Mouse (Mus musculus): ENCODE measurements at regions not wholly inside any gene's neighbourhood (a gene's known extent, or its start where the extent isn't known, plus 50 kb on each side); places are given as distances from the start of the nearest gene placed in this dataset.
"Not testable (repeated sequence)": the region's sequence is repeated elsewhere in the genome, so short reads cannot be mapped to it uniquely, and the experiment has no call there.

DNA sequence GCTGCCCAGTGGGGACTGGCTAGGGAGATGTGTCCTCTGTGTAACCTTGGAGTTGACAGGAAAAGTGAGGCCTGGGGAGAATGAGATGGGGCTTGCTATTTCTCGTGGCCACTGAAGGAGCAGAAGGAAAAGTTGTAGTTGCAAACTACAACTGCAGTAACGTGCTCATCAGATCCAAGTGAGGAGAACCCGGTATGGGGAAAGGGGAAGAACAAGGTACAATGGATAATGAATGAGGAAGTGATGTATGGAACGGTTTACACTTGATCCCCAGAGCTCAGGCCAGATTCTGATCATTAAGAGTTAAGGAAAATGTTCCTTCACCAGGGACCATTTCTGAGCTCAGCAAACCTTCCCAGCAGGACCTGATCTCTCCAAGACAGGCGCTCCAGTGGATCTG lies 92.6 kb downstream of the Phlda1 start:
- no peak for ATAC-seq (ENCODE audit: insufficient number of reproducible peaks, insufficient read depth, low FRiP score, low read depth)
- peaks cover 27% of the 10 kb centered on the region for H3K4me1 ChIP-seq (ENCODE audit: control insufficient read depth, insufficient read depth, low read length)
- H3K9me3 ChIP-seq (ENCODE audit: control insufficient read depth, low read depth, low read length), result no peaks in the 10 kb centered on the region
- no peak overlapping the region; the same call in 1 of the 2 replicates for H3K27ac ChIP-seq (ENCODE audit: low read length)
- H3K36me3 ChIP-seq (ENCODE audit: control insufficient read depth, insufficient read depth, low read length), result no peaks in the 10 kb centered on the region
- no peak overlapping the region for H3K4me2 ChIP-seq (replicated peaks; ENCODE audit: low read depth, low read length)
- no peaks in the 10 kb centered on the region for H3K27me3 ChIP-seq (ENCODE audit: control insufficient read depth, insufficient read depth, low read length)
- H3K4me3 ChIP-seq (ENCODE audit: low read depth, low read length), result no peak overlapping the region
- 79% methylated on average over 5 of the region's 5 CpGs for WGBS
- H3K9ac ChIP-seq (replicated peaks; ENCODE audit: low read depth, low read length), result no peak overlapping the region

- H3K4me3 ChIP-seq (ENCODE audit: low read depth, low read length), result no peak overlapping the region
- WGBS, result 48% methylated on average over 10 of the region's 10 CpGs
- H3K4me1 ChIP-seq (ENCODE audit: control insufficient read depth, insufficient read depth, low read length), result peaks cover 27% of the 10 kb centered on the region
- H3K9ac ChIP-seq (replicated peaks; ENCODE audit: low read depth, low read length), result no peak overlapping the region
- H3K36me3 ChIP-seq (ENCODE audit: control insufficient read depth, insufficient read depth, low read length), result no peaks in the 10 kb centered on the region
- ATAC-seq (ENCODE audit: insufficient number of reproducible peaks, insufficient read depth, low FRiP score, low read depth), result peak; percentile 15
- 0 out of 2 replicates have a peak overlapping the region, but pooled peaks have one; percentile 11 for H3K4me2 ChIP-seq (replicated peaks; ENCODE audit: low read depth, low read length)
- peak overlapping the region; percentile 83; the same call in 1 of the 2 replicates for H3K27ac ChIP-seq (ENCODE audit: low read length)
- H3K27me3 ChIP-seq (ENCODE audit: control insufficient read depth, insufficient read depth, low read length), result no peaks in the 10 kb centered on the region
- no peaks in the 10 kb centered on the region for H3K9me3 ChIP-seq (ENCODE audit: control insufficient read depth, low read depth, low read length)
These were observed 93.5 kb downstream of the Phlda1 start for GRCm38 (mm10) chr10:111599297-111600250.

DNA sequence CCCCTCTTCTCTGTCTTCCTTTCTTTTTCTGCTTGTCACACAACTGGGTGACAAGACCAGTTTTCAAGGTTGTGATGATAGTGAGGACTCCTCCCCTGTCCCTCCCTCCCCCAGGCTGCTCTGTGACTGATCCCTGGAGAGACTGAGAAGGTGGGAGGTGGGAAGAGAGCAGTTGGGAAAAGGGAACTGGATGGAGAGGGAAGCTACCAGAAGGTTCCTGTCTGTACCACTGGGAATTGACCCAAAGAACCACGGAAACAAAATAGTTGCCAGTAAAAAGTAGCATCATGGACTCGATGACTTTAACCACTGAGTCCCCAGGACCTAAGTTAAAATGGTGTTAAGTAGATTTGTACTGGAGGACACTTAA lies 94.2 kb downstream of the Phlda1 start:
- ATAC-seq (ENCODE audit: insufficient number of reproducible peaks, insufficient read depth, low FRiP score, low read depth), result 0 out of 2 replicates have a peak, but pooled peaks have one; percentile 21
- Histone ChIP-seq H3K4me3 (ENCODE audit: low read depth, low read length) (no peak overlapping the region), H3K4me1 (ENCODE audit: control insufficient read depth, insufficient read depth, low read length) (peaks cover 27% of the 10 kb centered on the region), H3K27me3 (ENCODE audit: control insufficient read depth, insufficient read depth, low read length) (no peaks in the 10 kb centered on the region), H3K27ac (ENCODE audit: low read length) (peak overlapping the region; percentile 83; the same call in 1 of the 2 replicates), H3K4me2 (replicated peaks; ENCODE audit: low read depth, low read length) (0 out of 2 replicates have a peak overlapping the region, but pooled peaks have one; percentile 11), H3K9ac (replicated peaks; ENCODE audit: low read depth, low read length) (no peak overlapping the region; the same call in 1 of the 2 replicates), H3K36me3 (ENCODE audit: control insufficient read depth, insufficient read depth, low read length) (no peaks in the 10 kb centered on the region), H3K9me3 (ENCODE audit: control insufficient read depth, low read depth, low read length) (no peaks in the 10 kb centered on the region)
- WGBS, result 30% methylated on average over 2 of the region's 2 CpGs

DNA sequence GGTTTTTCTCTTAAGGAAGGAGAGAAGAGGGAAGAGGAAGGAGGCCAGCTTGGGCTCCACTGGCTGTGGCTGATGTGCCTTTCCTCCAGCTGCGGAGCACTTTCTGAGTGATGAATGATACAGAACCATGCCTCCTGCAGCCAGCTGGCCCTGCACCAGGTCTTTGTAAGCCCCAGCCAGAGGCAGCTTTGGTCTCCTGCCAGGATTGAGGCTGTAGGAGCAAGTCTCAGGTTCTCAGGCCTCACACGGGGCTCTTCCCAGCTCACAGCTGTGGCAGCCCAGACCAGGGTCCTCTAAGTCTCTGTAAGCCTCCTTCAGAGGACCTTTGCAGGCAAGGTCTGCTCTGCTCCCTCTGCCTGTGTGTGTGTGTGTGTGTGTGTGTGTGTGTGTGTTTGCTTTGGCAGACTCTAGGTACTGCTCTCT lies 94.6 kb downstream of the Phlda1 start:
- H3K36me3 ChIP-seq (ENCODE audit: control insufficient read depth, insufficient read depth, low read length), result no peaks in the 10 kb centered on the region
- no peaks in the 10 kb centered on the region for H3K9me3 ChIP-seq (ENCODE audit: control insufficient read depth, low read depth, low read length)
- no peak overlapping the region for H3K4me3 ChIP-seq (ENCODE audit: low read depth, low read length)
- no peak overlapping the region for H3K9ac ChIP-seq (replicated peaks; ENCODE audit: low read depth, low read length)
- ATAC-seq (ENCODE audit: insufficient number of reproducible peaks, insufficient read depth, low FRiP score, low read depth), result peak; percentile 90
- H3K27me3 ChIP-seq (ENCODE audit: control insufficient read depth, insufficient read depth, low read length), result no peaks in the 10 kb centered on the region
- H3K27ac ChIP-seq (ENCODE audit: low read length), result peak overlapping the region; percentile 83
- no peak overlapping the region for H3K4me2 ChIP-seq (replicated peaks; ENCODE audit: low read depth, low read length)
- WGBS, result 3% methylated on average over 2 of the region's 2 CpGs
- peaks cover 22% of the 10 kb centered on the region for H3K4me1 ChIP-seq (ENCODE audit: control insufficient read depth, insufficient read depth, low read length)

GRCm38 (mm10) chr10:111603166-111603565 lies 97.1 kb downstream of the Phlda1 start:
- no peaks in the 10 kb centered on the region for H3K27me3 ChIP-seq (ENCODE audit: control insufficient read depth, insufficient read depth, low read length)
- H3K4me3 ChIP-seq (ENCODE audit: low read depth, low read length), result no peak overlapping the region
- no peak overlapping the region for H3K4me2 ChIP-seq (replicated peaks; ENCODE audit: low read depth, low read length)
- ATAC-seq (ENCODE audit: insufficient number of reproducible peaks, insufficient read depth, low FRiP score, low read depth), result no peak
- 97% methylated on average over 1 of the region's 1 CpGs for WGBS
- H3K36me3 ChIP-seq (ENCODE audit: control insufficient read depth, insufficient read depth, low read length), result no peaks in the 10 kb centered on the region
- H3K9me3 ChIP-seq (ENCODE audit: control insufficient read depth, low read depth, low read length), result no peaks in the 10 kb centered on the region
- H3K27ac ChIP-seq (ENCODE audit: low read length), result no peak overlapping the region
- H3K4me1 ChIP-seq (ENCODE audit: control insufficient read depth, insufficient read depth, low read length), result peaks cover 19% of the 10 kb centered on the region
- H3K9ac ChIP-seq (replicated peaks; ENCODE audit: low read depth, low read length), result no peak overlapping the region

DNA sequence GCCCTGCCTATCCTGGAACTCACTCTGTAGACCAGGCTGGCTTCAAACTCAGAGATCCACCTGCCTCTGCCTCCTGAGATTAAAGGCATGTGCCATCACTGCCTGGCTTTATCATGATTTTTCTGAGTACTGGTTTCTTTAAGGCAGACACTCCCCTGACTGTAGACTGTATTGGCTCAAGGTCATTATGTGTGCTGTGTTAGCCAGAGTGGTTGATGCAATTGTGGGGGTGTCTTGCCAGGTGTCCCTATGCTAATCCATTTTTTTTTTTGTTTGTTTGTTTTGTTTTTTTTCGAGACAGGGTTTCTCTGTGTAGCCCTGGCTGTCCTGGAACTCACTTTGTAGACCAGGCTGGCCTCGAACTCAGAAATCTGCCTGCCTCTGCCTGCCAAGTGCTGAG lies 101.3 kb downstream of the Phlda1 start:
- WGBS, result 72% methylated on average over 2 of the region's 2 CpGs
- H3K9ac ChIP-seq (replicated peaks; ENCODE audit: low read depth, low read length); H3K27ac ChIP-seq (ENCODE audit: low read length); H3K9me3 ChIP-seq (ENCODE audit: control insufficient read depth, low read depth, low read length); H3K4me1 ChIP-seq (ENCODE audit: control insufficient read depth, insufficient read depth, low read length); ATAC-seq (ENCODE audit: insufficient number of reproducible peaks, insufficient read depth, low FRiP score, low read depth); H3K4me2 ChIP-seq (replicated peaks; ENCODE audit: low read depth, low read length); H3K36me3 ChIP-seq (ENCODE audit: control insufficient read depth, insufficient read depth, low read length); H3K27me3 ChIP-seq (ENCODE audit: control insufficient read depth, insufficient read depth, low read length); H3K4me3 ChIP-seq (ENCODE audit: low read depth, low read length): not testable (repeated sequence)

- 74% methylated on average over 9 of the region's 9 CpGs for WGBS
- Histone ChIP-seq H3K36me3 (ENCODE audit: control insufficient read depth, insufficient read depth, low read length) (no peaks in the 10 kb centered on the region), H3K27ac (ENCODE audit: low read length) (no peak overlapping the region), H3K9ac (replicated peaks; ENCODE audit: low read depth, low read length) (no peak overlapping the region), H3K9me3 (ENCODE audit: control insufficient read depth, low read depth, low read length) (no peaks in the 10 kb centered on the region), H3K4me3 (ENCODE audit: low read depth, low read length) (no peak overlapping the region), H3K27me3 (ENCODE audit: control insufficient read depth, insufficient read depth, low read length) (no peaks in the 10 kb centered on the region), H3K4me1 (ENCODE audit: control insufficient read depth, insufficient read depth, low read length) (peaks cover 4% of the 10 kb centered on the region; the same call in 1 of the 2 replicates), H3K4me2 (replicated peaks; ENCODE audit: low read depth, low read length) (no peak overlapping the region)
- ATAC-seq (ENCODE audit: insufficient number of reproducible peaks, insufficient read depth, low FRiP score, low read depth), result no peak
These were observed 102.5 kb downstream of the Phlda1 start for GRCm38 (mm10) chr10:111608385-111609093.

- Histone ChIP-seq H3K27me3 (ENCODE audit: control insufficient read depth, insufficient read depth, low read length) (no peaks in the 10 kb centered on the region), H3K27ac (ENCODE audit: low read length) (no peak overlapping the region), H3K4me3 (ENCODE audit: low read depth, low read length) (no peak overlapping the region), H3K9me3 (ENCODE audit: control insufficient read depth, low read depth, low read length) (no peaks in the 10 kb centered on the region), H3K4me1 (ENCODE audit: control insufficient read depth, insufficient read depth, low read length) (peaks cover 9% of the 10 kb centered on the region; the same call in 1 of the 2 replicates), H3K9ac (replicated peaks; ENCODE audit: low read depth, low read length) (no peak overlapping the region), H3K4me2 (replicated peaks; ENCODE audit: low read depth, low read length) (no peak overlapping the region), H3K36me3 (ENCODE audit: control insufficient read depth, insufficient read depth, low read length) (no peaks in the 10 kb centered on the region)
- 89% methylated on average over 2 of the region's 2 CpGs for WGBS
- ATAC-seq (ENCODE audit: insufficient number of reproducible peaks, insufficient read depth, low FRiP score, low read depth), result no peak
These were observed 103.8 kb downstream of the Phlda1 start for GRCm38 (mm10) chr10:111609889-111610288.

Data from stomach, embryonic 14.5 days (tissue).